Mouse (Mus musculus): ENCODE measurements around the gene Znhit3. TPM values are rescaled to one million over a fixed set of nuclear protein-coding genes. Genes with fewer than 3 reads are reported as not detected.
A peak's percentile ranks its signal among the peaks of the same experiment; 100 is the strongest.

The Znhit3 gene
- polyA plus RNA-seq, 1 experiment: 11.0 TPM

DNA sequence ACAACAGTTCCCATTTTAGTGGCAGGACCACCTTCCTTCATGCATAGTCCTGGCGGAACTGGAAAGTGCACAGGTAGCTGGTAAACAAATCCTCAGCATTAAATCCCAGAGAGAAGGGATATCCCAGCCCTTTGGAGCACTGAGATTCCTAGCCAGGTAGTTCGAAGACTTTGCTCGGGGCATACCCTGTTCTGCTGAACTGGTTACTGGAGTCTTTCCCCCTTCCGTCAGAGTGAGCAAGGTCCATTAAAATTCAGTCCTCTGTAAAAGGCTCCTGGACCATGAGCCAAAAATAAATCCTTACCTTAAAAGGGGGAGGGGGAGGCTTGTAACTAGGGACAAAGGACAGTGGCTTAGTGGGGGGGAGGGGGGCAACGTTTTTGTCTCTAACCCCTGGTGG is 43.0 kb upstream of the Znhit3 start:
- WGBS: 19% methylated on average over 5 of the region's 5 CpGs
- H3K27ac ChIP-seq (ENCODE audit: insufficient read depth, low read depth, low read length): peak overlapping the region; percentile 79
- DNase-seq: peak; percentile 85

DNA sequence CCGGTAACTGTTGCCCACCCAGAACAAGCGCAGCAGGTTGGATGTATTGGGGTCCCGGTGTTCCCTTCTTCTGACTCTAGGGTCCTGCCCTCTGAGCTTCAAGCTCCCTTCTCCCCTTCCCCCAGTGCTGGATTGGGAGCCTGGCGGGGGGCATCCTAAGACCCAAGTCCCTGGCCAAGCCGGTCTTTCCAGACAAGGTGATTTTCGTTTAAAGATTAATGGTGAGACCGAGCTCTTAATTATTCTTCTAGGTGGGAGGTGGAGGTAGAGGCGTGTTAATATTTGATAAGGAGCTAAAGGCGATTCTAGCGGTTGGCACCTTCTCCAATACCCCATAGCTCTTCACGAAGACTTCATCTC is 42.1 kb upstream of the Znhit3 start:
- DNase-seq: peak; percentile 86
- WGBS: under 1% methylated on average over 11 of the region's 11 CpGs
- Histone ChIP-seq H3K27ac (ENCODE audit: insufficient read depth, low read depth, low read length) (peak overlapping the region; percentile 81), H3K4me1 (ENCODE audit: control insufficient read depth, insufficient read depth, low read length) (peaks cover 17% of the 10 kb centered on the region), H3K36me3 (ENCODE audit: control insufficient read depth, insufficient read depth, low read length) (no peaks in the 10 kb centered on the region), H3K27me3 (replicated peaks; ENCODE audit: control insufficient read depth, insufficient read depth, low read length) (no peaks in the 10 kb centered on the region), H3K4me3 (ENCODE audit: insufficient read depth, low read depth, low read length) (peak overlapping the region; percentile 52)
- no peak for TF ChIP-seq POLR2A (IDR thresholded peaks at IDR 0.05; ENCODE audit: low read depth, low read length)
- no peak for TF ChIP-seq CTCF (conservative IDR thresholded peaks at IDR 0.05; ENCODE audit: insufficient read depth, insufficient read length, low read depth, low read length)

More for the DNA sequence above, 43.0 kb upstream of the Znhit3 start:
- Histone ChIP-seq H3K27me3 (replicated peaks; ENCODE audit: control insufficient read depth, insufficient read depth, low read length) (no peaks in the 10 kb centered on the region), H3K36me3 (ENCODE audit: control insufficient read depth, insufficient read depth, low read length) (no peaks in the 10 kb centered on the region), H3K4me3 (ENCODE audit: insufficient read depth, low read depth, low read length) (peak overlapping the region; percentile 21; the same call in 1 of the 2 replicates), H3K4me1 (ENCODE audit: control insufficient read depth, insufficient read depth, low read length) (peaks cover 21% of the 10 kb centered on the region)
- TF ChIP-seq POLR2A (IDR thresholded peaks at IDR 0.05; ENCODE audit: low read depth, low read length): no peak
- TF ChIP-seq CTCF (conservative IDR thresholded peaks at IDR 0.05; ENCODE audit: insufficient read depth, insufficient read length, low read depth, low read length): no peak

DNA sequence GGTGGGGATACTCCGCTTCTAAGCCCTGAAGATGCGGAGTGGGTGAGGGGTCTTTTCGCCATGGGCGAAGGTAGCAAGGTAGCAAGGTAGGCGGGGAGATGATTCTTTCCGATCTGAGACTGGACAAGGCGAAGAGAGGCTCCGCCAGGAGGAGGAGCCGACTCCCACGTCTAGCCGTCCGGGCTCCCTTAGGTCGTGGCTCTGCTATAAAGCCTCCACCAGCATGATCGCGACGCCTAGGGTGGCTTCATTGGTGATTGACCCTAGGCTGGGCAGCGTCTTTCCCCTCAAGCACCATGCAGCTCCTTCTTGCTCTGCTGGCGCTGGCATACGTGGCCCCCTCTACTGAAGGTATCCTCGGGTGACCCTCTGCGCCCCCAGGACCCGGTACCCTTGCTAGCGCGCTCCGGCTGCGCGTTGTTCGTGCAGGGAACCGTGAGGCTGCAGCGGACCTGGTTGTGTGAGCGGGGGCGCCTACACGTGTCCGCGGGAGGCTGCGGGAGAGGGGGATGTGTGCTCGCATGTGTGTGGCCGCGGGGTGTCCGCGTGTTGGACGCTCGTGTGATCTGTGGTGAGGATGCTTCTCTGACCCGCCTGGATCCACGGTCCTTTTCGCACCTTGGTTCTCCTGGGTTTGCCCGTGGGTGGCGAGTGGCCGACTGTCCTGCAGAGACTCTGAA is 41.6 kb upstream of the Znhit3 start, which contains the start of gene Car4:
TSS of gene Car4 (plus strand) at position 196 of the 680 bp plus-strand sequence.
- peak; percentile 74 for DNase-seq
- TF ChIP-seq CTCF (conservative IDR thresholded peaks at IDR 0.05; ENCODE audit: insufficient read depth, insufficient read length, low read depth, low read length) (no peak), POLR2A (IDR thresholded peaks at IDR 0.05; ENCODE audit: low read depth, low read length) (peak; percentile 70)
- WGBS: 2% methylated on average over 49 of the region's 49 CpGs
- Histone ChIP-seq H3K36me3 (ENCODE audit: control insufficient read depth, insufficient read depth, low read length) (no peaks in the 10 kb centered on the region), H3K4me3 (ENCODE audit: insufficient read depth, low read depth, low read length) (peak within 1 kb of the TSS; percentile 52), H3K4me1 (ENCODE audit: control insufficient read depth, insufficient read depth, low read length) (peaks cover 15% of the 10 kb centered on the region), H3K27ac (ENCODE audit: insufficient read depth, low read depth, low read length) (peak within 1 kb of the TSS; percentile 81), H3K27me3 (replicated peaks; ENCODE audit: control insufficient read depth, insufficient read depth, low read length) (no peaks in the 10 kb centered on the region)

DNA sequence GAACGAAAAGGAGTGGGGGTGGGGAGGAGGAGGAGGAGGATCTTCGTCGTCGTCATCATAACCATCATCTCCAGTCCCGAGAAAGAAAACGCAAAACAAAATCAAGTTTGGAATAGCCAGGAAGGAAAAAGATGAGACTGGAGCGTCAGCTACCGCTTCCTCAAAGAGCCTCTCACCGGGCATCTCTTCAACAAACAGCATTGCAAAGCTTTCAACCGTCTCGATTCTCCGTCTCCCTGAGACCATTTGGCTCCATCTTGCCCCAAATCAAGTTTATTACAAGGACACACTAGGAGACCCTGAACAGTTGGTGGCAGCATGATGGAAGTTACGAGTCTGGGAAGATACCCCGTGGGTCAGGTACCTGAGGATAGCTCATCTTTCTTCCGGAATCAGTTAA is 41.0 kb upstream of the Znhit3 start:
- TF ChIP-seq CTCF (conservative IDR thresholded peaks at IDR 0.05; ENCODE audit: insufficient read depth, insufficient read length, low read depth, low read length) (no peak), POLR2A (IDR thresholded peaks at IDR 0.05; ENCODE audit: low read depth, low read length) (no peak)
- WGBS: 14% methylated on average over 15 of the region's 15 CpGs
- Histone ChIP-seq H3K27me3 (replicated peaks; ENCODE audit: control insufficient read depth, insufficient read depth, low read length) (no peaks in the 10 kb centered on the region), H3K4me3 (ENCODE audit: insufficient read depth, low read depth, low read length) (peak overlapping the region; percentile 52; the same call in 1 of the 2 replicates), H3K4me1 (ENCODE audit: control insufficient read depth, insufficient read depth, low read length) (peaks cover 14% of the 10 kb centered on the region), H3K27ac (ENCODE audit: insufficient read depth, low read depth, low read length) (no peak overlapping the region), H3K36me3 (ENCODE audit: control insufficient read depth, insufficient read depth, low read length) (no peaks in the 10 kb centered on the region)
- DNase-seq: no peak

DNA sequence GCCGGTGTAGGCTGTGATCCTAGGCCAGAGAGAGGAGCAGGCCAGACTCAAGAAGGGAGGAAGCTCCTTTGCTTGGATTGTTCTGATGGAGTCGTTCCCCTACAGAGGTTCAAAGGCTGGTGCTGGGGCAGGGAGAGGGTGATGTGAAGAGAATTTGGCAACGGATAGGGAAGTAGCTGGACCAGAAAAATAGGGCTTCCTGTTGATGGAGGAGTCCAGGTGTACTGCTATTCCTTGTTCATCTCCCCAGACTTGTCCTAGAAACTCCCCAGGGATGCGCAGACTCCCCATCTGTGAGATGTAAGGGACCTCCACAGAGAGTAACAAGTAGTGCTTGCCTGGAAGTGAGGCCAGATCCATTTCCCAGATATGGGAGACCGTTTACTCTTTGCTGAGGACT is 40.2 kb upstream of the Znhit3 start:
- Histone ChIP-seq H3K27me3 (replicated peaks; ENCODE audit: control insufficient read depth, insufficient read depth, low read length) (no peaks in the 10 kb centered on the region), H3K27ac (ENCODE audit: insufficient read depth, low read depth, low read length) (no peak overlapping the region), H3K36me3 (ENCODE audit: control insufficient read depth, insufficient read depth, low read length) (no peaks in the 10 kb centered on the region), H3K4me1 (ENCODE audit: control insufficient read depth, insufficient read depth, low read length) (peaks cover 14% of the 10 kb centered on the region), H3K4me3 (ENCODE audit: insufficient read depth, low read depth, low read length) (no peak overlapping the region)
- no peak for DNase-seq
- TF ChIP-seq CTCF (conservative IDR thresholded peaks at IDR 0.05; ENCODE audit: insufficient read depth, insufficient read length, low read depth, low read length) (no peak), POLR2A (IDR thresholded peaks at IDR 0.05; ENCODE audit: low read depth, low read length) (no peak)
- WGBS: 46% methylated on average over 5 of the region's 5 CpGs

DNA sequence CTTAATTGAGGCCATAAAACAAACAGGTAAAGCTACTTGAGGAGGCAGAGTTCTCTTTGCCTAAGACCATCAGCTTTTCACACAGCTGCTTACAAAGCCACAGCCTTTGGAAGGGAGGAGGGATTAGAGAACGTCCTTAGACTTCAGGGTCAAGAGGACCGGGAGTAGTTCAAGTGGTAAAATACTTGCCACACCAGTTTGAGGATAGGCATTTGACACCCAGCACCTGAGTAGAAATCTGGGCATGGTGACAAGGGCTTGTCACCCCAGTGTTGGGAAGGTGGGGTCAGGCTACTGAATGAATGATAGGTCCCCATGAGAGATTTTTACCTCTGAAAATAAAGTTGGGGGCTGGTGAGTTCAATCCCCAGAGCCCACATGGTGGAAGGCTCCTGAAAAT is 36.4 kb upstream of the Znhit3 start:
- H3K27me3 ChIP-seq (replicated peaks; ENCODE audit: control insufficient read depth, insufficient read depth, low read length): no peaks in the 10 kb centered on the region
- WGBS: 10% methylated on average over 2 of the region's 2 CpGs
- H3K4me3 ChIP-seq (ENCODE audit: insufficient read depth, low read depth, low read length): no peak overlapping the region
- TF ChIP-seq POLR2A (IDR thresholded peaks at IDR 0.05; ENCODE audit: low read depth, low read length): no peak
- no peak for TF ChIP-seq CTCF (conservative IDR thresholded peaks at IDR 0.05; ENCODE audit: insufficient read depth, insufficient read length, low read depth, low read length)
- DNase-seq: peak; percentile 36
- peaks cover 6% of the 10 kb centered on the region; the same call in 1 of the 2 replicates for H3K4me1 ChIP-seq (ENCODE audit: control insufficient read depth, insufficient read depth, low read length)
- H3K36me3 ChIP-seq (ENCODE audit: control insufficient read depth, insufficient read depth, low read length): no peaks in the 10 kb centered on the region
- no peak overlapping the region for H3K27ac ChIP-seq (ENCODE audit: insufficient read depth, low read depth, low read length)

DNA sequence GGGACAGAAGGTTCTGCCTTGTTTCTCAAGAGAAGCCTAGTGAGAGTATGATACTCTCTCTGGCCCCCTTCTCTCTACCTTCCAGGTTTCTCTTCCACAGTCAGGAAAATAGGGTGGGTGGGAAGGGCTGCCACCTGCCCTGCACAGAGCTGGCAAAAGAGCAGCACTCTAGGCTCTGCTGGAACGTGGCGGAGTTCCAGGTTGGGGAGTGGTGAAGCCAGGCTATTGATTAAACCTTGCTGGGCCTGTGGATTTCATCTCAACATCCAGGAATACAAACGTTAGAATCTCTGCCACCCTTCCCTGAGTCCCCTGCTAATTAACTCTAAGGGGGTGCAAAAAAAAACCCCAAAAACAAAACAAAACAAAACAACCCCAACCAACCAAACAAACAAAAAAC is 32.4 kb upstream of the Znhit3 start:
- Histone ChIP-seq H3K27me3 (replicated peaks; ENCODE audit: control insufficient read depth, insufficient read depth, low read length) (no peaks in the 10 kb centered on the region), H3K4me1 (ENCODE audit: control insufficient read depth, insufficient read depth, low read length) (peaks cover 12% of the 10 kb centered on the region), H3K27ac (ENCODE audit: insufficient read depth, low read depth, low read length) (no peak overlapping the region; the same call in 1 of the 2 replicates), H3K36me3 (ENCODE audit: control insufficient read depth, insufficient read depth, low read length) (no peaks in the 10 kb centered on the region), H3K4me3 (ENCODE audit: insufficient read depth, low read depth, low read length) (no peak overlapping the region)
- DNase-seq: peak; percentile 90
- WGBS: 26% methylated on average over 3 of the region's 3 CpGs
- no peak for TF ChIP-seq CTCF (conservative IDR thresholded peaks at IDR 0.05; ENCODE audit: insufficient read depth, insufficient read length, low read depth, low read length)
- TF ChIP-seq POLR2A (IDR thresholded peaks at IDR 0.05; ENCODE audit: low read depth, low read length): no peak
